16 mouse cellular contexts compared by ENCODE assay signal in genomic region chr3:153560897-153561296, GRCm38 (mm10).
A peak's percentile ranks its signal among the peaks of the same experiment; 100 is the strongest.
DNase-seq lines count a peak whose midpoint lies in the region; ATAC-seq and TF ChIP-seq lines count a peak whose summit lies in the region.
"Had no signal": no experiment of that assay in that cellular context is flagged by ENCODE, and none has a peak within 500 bp of the region (broad histone marks: within the 10 kb centered on the region; RNA-seq: fewer than 3 reads in every experiment).

No protein-coding gene starts in this region.

- WGBS in kidney, postnatal 0 days, result 55% methylated on average over 6 of the region's 6 CpGs
- 52% methylated on average over 6 of the region's 6 CpGs for WGBS in intestine, embryonic 16.5 days
- 77% methylated on average over 6 of the region's 6 CpGs for WGBS in forebrain, embryonic 13.5 days

- no peak for TF ChIP-seq CTCF in kidney, postnatal 0 days (IDR thresholded peaks at IDR 0.05; ENCODE audit: low read depth)

- no peaks in the 10 kb centered on the region for H3K9me3 ChIP-seq in kidney, postnatal 0 days (replicated peaks; ENCODE audit: low read length)
- H3K9me3 ChIP-seq in intestine, embryonic 16.5 days (ENCODE audit: control insufficient read depth, low read length), result no peaks in the 10 kb centered on the region
- H3K9me3 ChIP-seq in forebrain, embryonic 13.5 days (replicated peaks), result no peaks in the 10 kb centered on the region
- H3K9me3 ChIP-seq: embryonic facial prominence, embryonic 12.5 days; heart, embryonic 13.5 days had no signal

- peak; percentile 7 for DNase-seq in kidney, adult 11 months
- DNase-seq in kidney, postnatal 14 days, result no peak
- no peak for DNase-seq in kidney, postnatal 0 days (ENCODE audit: low spot score)
- no peak for DNase-seq in kidney, adult 18-20 months
- DNase-seq in testis, postnatal 10 days (ENCODE audit: low spot score), result no peak
- DNase-seq: adrenal gland, postnatal 14 days; cerebellum, adult 11-12 months; cerebellum, adult 9-10 months; cerebellum, postnatal 25 days; gastrocnemius, postnatal 14 days; heart, postnatal 36 days had no signal

- no peak overlapping the region for H3K4me2 ChIP-seq in kidney, postnatal 0 days (ENCODE audit: low read length)
- H3K4me2 ChIP-seq in intestine, embryonic 16.5 days (ENCODE audit: low read depth, low read length), result no peak overlapping the region
- no peak overlapping the region for H3K4me2 ChIP-seq in forebrain, embryonic 13.5 days
- H3K4me2 ChIP-seq: embryonic facial prominence, embryonic 12.5 days; heart, embryonic 13.5 days had no signal

- no peaks in the 10 kb centered on the region for H3K4me1 ChIP-seq in kidney, postnatal 0 days (replicated peaks; ENCODE audit: insufficient read depth, low read length)
- no peaks in the 10 kb centered on the region for H3K4me1 ChIP-seq in intestine, embryonic 16.5 days (ENCODE audit: control insufficient read depth, insufficient read depth, low read length)
- H3K4me1 ChIP-seq in forebrain, embryonic 13.5 days, result 0 out of 2 replicates have a peak, but pooled peaks cover 4% of the 10 kb centered on the region
- H3K4me1 ChIP-seq: embryonic facial prominence, embryonic 12.5 days had no signal

- no peak overlapping the region for H3K9ac ChIP-seq in kidney, postnatal 0 days (ENCODE audit: low read depth, low read length)
- no peak overlapping the region for H3K9ac ChIP-seq in intestine, embryonic 16.5 days (ENCODE audit: low read depth, low read length)
- no peak overlapping the region for H3K9ac ChIP-seq in forebrain, embryonic 13.5 days
- H3K9ac ChIP-seq: embryonic facial prominence, embryonic 12.5 days; heart, embryonic 13.5 days had no signal

- H3K27me3 ChIP-seq in kidney, postnatal 0 days (ENCODE audit: insufficient read depth, low read length), result no peaks in the 10 kb centered on the region
- no peaks in the 10 kb centered on the region for H3K27me3 ChIP-seq in intestine, embryonic 16.5 days (replicated peaks; ENCODE audit: control insufficient read depth, insufficient read depth, low read length)
- no peaks in the 10 kb centered on the region for H3K27me3 ChIP-seq in forebrain, embryonic 13.5 days
- H3K27me3 ChIP-seq: embryonic facial prominence, embryonic 12.5 days; heart, embryonic 13.5 days had no signal

- no peaks in the 10 kb centered on the region for H3K36me3 ChIP-seq in kidney, postnatal 0 days (ENCODE audit: insufficient read depth, low read length)
- H3K36me3 ChIP-seq in intestine, embryonic 16.5 days (ENCODE audit: control insufficient read depth, insufficient read depth, low read length), result no peaks in the 10 kb centered on the region
- H3K36me3 ChIP-seq in forebrain, embryonic 13.5 days (ENCODE audit: poor library complexity, severe bottlenecking), result no peaks in the 10 kb centered on the region
- H3K36me3 ChIP-seq: embryonic facial prominence, embryonic 12.5 days; heart, embryonic 13.5 days had no signal

- no peak overlapping the region for H3K4me3 ChIP-seq in kidney, postnatal 0 days (replicated peaks; ENCODE audit: low read depth, low read length)
- no peak overlapping the region for H3K4me3 ChIP-seq in intestine, embryonic 16.5 days (ENCODE audit: low read length)
- H3K4me3 ChIP-seq in forebrain, embryonic 13.5 days, result no peak overlapping the region
- H3K4me3 ChIP-seq: embryonic facial prominence, embryonic 12.5 days; heart, embryonic 13.5 days had no signal

- H3K27ac ChIP-seq in kidney, postnatal 0 days, result no peak overlapping the region
- H3K27ac ChIP-seq in intestine, embryonic 16.5 days (ENCODE audit: low read length), result no peak overlapping the region
- no peak overlapping the region for H3K27ac ChIP-seq in forebrain, embryonic 13.5 days
- H3K27ac ChIP-seq: embryonic facial prominence, embryonic 12.5 days; heart, embryonic 13.5 days had no signal

- ATAC-seq in kidney, postnatal 0 days (replicated peaks; ENCODE audit: low FRiP score, low read depth), result peak; percentile 82
- ATAC-seq in intestine, embryonic 16.5 days, result peak; percentile 81
- ATAC-seq in forebrain, embryonic 13.5 days, result no peak
- ATAC-seq: forebrain, embryonic 16.5 days had no signal
